Mouse (Mus musculus) kidney, adult 2 months (tissue): ENCODE measurements around the gene Mbtps1.

Experiments used
- CTCF ChIP-seq: fragments of 200-500 bp; conservative IDR thresholded peaks from 2 replicates; pipeline ENCODE4 v1.5.1; 2011; ENCODE audit warnings: low read depth, mild to moderate bottlenecking, control low read depth, low read length, moderate library complexity, mixed read lengths; ENCODE audit not compliant: insufficient read depth, insufficient read length
- POLR2A ChIP-seq: fragments of 200-500 bp; IDR thresholded peaks from one replicate; pipeline ENCODE4 v1.6.1; 2011; ENCODE audit warnings: low read depth, low read length, control low read depth

DNA sequence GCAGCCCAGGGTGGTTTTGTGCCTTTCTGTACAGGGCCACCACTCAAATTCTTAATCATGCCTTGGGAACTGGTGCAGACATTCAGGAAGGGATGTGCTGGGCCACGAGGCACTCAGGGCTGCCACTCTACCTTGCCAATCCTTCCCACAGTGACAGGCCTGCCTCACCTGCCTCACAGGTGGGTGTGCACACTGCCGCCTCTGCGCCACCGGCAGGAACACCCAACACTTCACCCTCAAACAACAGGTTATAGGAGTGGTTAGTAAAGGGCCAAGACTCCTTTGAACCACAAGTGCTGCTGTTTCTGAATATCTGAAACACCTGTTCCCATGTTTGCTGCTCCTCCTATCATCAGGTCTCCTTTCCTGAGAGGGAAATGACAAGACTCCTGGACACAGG lies 13.9 kb upstream of the Mbtps1 start:
- TF ChIP-seq CTCF (no peak), POLR2A (no peak)
